Mouse (Mus musculus) skeletal muscle tissue, adult 2 months (tissue): ENCODE measurements around the gene Caly.

Experiments
- DNase-seq: peaks from one replicate; pipeline ENCODE4 v3.0.0-alpha.2; 2012; ENCODE audit warnings: low read depth, low spot score

The Caly gene

DNA sequence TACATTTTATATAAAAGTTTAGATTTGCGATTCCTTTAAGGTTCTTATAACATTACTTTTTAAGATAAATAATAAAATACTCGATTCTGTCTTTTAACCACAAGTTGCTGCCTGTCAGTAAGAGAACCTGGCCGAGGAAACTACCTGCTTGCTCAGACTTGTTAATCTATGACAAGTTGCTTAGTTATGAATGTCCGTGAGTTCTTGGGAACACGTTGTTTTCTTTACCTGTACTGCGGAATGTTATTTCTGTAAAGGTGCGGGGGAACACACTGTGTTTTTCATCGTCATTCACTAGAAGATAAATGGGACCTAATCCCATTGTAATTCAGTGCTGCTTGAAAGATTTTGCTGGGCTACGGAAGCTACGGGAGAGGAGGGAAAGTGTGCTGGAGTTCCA is 8.3 kb upstream of the Caly start:
- DNase-seq, result no peak

DNA sequence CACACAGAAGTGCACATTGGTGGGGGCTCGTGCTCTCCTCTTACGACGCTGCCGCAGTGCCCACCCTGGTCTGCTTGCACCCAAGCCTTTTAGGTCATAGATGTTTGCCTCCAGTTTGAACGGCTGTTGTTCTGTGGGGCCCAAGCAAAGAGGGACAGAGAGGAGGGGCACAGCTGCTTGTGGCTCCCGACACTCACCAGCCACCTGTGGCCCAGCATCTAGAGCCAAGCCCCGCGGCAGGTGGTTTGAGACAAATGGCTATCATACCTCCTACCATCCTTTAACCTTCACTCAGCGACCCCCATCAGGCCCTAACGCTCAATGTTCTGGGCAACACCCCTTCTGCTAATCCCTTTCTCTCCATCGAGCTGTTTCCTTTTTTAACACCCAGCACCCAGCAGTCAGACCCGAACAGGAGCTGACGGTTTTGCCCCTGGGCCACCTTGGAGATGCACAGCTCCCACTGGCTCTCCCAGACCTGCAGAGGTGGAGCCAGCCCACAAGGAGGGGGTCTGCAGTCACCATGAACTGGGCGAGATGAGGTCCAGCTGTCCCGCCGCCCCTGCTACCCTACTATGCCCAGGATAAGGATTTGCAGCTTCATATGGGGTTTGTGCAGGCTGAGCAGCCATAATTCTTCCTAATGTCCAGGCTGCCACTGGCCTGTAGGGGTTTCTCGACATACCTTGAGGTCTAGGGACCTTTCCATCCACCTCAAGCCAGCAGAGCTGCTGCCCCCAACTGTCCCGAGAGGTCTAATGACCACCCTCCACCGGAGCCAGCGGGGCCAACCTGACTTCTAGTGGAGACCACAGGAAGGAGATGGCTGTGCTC is 723 bp downstream of the Caly start:
- DNase-seq, result no peak

DNA sequence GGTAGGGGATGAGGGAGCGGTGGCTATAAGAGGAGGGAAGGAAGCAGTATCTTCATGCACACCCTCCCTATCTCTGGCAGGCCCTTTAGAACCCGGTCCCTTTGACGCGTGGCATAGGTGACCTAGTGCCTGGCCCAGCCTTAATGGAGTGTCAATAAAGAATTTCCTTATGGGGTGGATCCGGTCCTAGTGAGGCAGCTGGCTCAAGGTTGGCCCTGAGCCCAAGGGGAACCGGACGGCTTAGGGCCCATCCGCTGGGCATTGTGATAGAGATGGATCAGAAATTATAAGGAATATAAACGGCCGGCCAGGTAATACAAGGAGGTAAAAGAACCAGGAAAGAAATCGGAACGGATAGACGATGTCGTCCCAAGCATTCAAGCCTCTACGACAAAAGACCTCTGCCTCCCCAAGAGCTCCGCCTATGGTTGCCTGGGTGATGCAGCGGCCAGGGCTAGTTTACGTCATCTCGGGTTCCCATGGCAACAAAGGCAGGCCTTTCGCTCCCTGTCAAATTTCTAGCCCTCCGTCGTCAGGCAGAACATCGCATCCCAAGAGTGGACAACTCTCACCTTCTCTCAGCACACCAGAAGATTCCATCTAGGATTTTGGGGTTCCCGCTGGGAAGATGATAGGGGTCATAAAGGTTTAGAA is 1.7 kb downstream of the Caly start:
- DNase-seq, result no peak

DNA sequence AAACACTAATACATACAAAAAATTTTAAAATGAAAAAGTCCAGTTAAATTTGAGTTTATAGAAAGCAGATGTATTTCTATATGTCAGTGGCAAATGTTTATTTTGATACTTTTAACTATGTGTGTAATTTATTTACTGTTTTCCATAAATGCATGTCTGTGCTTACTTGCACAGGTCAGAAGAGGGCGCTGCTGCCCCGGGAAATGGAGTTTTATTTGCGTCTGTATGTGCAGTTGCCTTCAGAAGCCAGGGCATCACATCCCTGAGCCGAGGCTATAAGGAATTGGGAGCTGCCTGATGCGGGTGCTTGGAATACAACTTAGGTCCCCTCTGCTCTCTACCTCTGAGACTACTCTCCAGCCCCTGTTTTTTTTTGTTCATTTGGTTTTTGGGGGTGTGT is 3.6 kb downstream of the Caly start:
- DNase-seq, result peak; percentile 55

DNA sequence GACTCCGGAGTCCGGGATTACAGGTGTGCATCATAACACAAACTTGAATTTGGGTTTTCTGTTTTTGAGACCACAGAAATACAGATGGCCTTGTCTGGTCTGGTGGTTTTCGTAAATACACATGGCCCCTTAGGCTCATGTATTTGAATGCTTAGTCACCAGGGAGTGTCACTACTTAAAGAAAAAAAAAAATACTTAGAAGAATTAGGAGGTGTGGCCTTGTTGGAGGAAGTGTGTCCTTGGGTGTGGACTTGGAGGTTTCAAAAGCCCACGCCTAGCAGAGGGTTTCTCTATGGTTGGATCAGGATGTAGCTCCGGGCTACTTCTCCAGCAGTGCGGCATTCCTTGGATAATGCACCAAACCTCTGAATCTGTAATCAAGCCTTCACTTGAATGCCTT is 4.7 kb downstream of the Caly start:
- no peak for DNase-seq

DNA sequence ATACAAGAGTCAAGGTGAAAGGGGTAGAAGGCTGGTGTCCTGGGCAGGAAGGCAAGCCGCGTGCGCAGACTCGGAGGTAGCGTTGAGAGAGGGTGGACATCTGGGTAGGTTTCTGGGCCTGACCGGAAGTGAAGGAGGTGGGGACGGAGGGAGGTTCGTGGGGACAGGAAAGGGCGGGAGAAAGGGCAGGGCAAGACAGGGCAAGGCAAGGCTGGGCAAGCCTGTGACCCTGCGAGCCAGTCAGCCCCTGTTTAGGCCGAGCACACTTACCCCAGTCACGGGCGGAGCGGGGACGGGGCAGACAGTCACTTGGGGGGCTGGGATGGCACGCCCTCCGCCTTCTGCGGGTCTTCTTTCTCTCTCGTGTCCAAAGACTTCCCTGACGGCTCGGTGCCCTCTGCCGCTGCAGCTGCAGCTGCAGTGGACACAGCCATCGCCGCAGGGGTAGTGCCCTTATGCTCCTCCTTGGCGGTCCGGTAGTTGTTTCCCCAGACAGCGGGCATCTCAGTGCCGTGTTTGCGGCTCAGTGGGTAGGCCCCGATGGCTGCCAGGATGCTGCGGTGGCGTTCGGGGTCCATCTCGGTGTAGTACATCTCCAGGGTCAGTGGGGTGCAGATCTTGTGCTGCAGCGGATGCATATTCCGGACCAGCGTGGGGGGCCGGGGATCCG is 12.2 kb downstream of the Caly start:
- DNase-seq, result no peak

DNA sequence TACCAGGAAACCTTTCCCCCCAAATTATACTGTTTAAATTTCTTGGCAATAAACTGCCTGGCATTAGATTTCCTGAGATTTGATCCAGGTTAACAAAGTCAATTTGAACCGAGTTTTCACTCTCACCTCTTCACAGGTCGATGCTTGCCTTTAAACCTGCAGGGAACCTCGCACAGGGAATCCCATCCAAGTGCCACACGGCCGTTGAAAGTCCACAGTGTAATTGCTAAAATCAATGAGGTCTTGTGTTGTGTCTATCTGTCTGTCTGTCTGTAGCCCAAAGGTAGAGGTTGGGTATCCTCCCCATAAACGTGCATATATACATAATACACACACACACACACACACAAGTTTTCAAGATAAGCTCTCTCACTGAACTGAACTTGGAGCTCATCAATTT is 15.0 kb downstream of the Caly start:
- no peak for DNase-seq

DNA sequence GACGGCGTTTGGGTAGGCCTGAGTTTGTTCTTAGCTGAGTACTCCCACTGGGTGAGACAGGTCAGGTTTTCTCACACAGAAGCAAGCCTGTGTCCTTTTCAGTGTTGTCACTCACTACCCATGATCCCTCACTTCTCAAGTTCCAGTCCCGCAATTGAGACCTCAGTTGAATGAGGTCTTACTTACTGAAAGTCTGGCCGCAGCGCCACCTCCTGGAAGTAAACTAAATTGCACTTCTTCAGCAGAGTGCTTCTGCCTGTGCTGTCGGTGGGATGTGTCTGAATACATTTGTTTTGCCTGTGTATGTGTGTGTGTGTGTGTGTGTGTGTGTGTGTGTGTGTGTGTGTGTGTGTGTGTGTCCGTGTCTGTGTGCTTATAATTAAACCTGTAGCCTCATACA is 19.3 kb downstream of the Caly start:
- DNase-seq, result peak; percentile 52

DNA sequence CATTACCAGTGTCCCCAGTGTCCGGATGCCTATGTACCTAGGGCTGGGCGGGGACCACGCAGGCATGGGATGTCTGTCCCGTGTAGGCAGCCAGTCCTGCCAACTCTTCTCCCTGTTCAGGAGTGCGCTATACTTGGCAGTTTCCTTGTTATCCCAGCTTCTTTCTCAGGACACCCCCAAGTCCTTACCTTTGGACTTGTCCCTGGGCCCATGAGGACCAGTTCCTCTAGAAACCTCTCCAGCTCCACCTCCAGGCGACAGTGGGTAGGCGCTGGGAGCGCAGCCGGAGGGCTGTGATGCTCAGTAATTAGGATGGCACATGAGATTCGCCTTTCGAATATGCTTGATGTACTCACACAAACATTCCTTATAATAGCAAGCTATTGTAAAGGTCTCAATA is 20.0 kb downstream of the Caly start:
- no peak for DNase-seq

DNA sequence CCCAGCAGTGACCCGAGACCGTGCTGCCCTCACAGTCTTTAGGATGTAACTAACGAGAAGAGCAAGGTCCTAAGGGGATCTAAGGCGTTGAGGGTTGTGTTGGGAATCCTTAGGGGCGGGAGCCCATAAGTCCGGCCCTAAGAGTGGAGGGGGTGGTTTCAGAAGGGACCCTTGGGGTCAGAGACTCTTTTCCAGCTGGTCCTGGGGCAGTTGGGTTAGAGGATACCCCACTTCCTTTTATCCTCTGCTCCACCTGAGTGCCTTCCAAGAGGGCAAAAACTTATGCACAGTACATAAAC is 20.6 kb downstream of the Caly start:
- DNase-seq, result no peak

DNA sequence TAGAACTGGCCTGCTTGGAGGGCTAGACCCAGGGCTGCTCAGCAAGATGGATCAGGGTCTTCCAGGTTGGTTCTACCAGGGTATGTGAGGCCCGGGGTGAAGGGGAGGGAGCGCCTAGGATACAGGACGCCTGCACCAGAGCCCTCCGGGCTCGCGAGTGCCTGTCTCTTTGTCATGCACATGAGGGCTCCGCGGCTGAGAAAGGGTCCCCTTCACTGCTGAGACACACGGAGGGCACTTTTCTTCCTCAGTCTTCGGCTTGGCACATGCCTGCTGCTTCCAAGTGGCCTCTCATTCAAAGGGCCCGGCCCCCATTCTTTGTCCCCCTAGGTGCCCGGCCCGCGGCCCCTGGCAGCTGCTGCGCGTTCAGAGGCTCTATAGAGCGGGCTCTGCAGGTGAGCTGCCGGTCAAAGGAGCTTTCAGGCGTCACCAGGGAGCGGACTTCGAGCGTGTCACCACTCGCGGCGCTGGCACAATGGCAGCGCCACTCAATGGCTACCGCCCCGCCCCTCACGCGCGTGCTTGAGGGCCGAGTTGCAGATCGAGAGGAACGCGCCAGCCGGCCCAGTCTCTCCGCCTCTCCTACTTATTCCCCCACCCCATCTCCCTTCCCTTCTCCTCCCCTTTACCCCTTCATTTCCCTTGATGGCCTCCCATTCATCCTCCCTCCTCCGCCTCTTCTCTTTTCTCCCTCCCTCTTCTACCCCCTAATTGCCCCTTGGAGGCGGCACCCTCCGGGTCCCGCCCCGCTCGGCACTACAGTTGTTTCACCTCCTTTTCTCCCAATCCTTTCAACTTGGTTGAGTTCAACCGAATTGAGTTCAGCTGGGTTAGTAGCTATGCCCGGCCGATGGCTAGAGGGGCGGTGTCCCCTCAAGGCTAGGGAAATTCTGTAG is 21.2 kb downstream of the Caly start:
- no peak for DNase-seq

DNA sequence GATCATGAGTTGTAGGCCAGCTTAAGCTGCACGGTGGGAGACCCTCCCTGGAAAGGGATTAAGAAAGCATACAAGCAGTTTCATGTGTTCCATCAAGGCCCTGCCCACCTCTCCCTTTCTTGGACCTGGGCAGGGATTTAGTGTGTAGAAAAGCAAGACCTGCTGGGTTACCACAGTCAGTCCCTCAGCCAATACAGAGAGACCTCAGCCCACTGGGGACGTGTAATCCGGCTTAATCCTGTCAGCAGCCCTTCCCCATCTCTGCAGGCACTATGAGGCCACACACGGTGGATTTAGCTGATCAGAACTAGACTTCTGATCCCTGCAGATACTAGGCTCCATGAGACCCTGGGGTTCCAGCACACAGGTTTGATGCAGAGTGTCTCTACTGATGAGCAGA is 22.7 kb downstream of the Caly start:
- DNase-seq, result no peak

DNA sequence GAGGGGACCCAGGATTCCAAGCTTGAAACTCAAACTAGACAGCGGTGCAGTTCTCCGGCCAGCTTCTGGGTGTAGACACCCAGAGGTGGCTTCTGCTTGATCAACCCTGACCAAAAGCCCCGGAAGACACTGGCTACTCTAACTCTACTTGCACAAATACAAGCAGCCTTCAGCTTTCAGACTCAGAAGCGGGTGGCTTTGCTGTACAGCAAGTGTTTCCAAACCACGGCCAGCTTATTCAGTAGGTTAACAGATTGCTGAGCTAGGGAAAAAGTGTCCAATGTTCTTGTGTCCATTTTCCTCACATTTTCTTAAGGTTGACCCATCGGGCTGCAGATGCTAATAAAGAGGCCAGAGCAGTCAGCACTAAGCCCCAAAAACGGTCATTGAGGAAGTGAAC is 23.8 kb downstream of the Caly start:
- no peak for DNase-seq

DNA sequence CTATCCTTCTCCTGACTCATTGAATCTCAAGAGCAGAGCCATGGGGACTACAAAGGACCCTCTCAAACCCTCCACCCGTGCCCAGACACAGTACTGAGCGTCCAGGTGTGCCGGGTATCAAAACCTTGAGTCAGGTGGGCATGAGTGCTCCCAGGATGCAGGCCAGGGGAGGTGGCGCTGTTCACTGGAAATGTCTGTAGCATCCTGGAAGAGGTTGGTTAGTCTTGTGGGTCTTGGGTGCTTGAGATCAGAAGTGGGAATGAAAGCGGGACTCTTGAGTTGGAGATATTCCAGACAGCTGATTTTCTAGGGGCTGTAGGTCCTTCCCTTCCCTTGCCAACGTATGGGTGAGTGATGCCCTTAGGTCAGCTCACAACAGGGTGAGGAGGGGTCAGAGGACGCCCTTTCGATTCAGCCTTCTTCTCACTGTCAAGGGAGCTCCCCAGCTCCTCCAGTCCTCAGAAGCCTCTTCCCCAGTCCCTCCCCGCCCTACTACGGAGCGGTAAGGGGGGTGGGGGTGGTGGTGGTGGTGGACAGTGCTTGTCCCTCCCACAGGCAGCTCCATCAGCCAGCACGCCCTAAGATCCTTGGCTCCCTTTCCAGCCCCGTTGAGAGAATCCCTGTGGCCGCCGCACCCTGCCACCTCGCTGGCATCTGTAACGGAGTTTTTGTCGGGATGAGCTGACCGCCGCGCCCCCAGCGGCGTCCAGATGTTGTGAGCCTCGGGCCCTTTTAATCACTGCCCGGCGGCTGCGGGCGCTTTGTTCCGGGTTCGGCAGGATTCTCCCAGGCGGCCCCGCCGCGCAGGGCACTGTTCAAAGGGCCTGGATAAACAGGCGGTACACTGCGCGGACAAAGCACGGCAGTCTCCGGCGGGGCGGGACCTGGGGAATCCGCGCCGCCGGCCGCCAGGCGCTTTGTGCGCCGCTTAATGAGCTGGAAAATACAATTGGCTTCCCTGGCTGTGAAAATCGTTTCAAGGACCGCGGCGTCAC is 24.6 kb downstream of the Caly start:
- DNase-seq, result no peak

DNA sequence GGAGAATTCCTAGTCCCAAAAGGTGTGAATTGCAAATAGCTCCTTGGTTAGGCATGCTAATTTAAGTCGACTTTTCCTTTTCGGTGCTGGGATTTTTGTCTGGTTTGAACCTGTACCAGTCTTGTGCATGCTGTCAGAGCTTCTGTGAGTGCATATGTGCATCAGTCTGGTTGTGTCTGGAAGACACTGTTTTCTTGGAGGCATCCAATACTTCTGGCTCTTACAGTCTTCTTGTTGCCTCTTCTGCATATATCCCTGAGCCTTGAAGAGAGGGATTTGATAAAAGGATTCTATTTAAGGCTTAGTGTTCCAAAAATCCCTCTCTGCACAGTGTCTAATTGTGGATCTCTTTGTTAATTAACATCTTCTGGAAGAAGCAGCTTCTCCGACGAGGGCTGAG is 28.2 kb downstream of the Caly start:
- DNase-seq, result no peak

DNA sequence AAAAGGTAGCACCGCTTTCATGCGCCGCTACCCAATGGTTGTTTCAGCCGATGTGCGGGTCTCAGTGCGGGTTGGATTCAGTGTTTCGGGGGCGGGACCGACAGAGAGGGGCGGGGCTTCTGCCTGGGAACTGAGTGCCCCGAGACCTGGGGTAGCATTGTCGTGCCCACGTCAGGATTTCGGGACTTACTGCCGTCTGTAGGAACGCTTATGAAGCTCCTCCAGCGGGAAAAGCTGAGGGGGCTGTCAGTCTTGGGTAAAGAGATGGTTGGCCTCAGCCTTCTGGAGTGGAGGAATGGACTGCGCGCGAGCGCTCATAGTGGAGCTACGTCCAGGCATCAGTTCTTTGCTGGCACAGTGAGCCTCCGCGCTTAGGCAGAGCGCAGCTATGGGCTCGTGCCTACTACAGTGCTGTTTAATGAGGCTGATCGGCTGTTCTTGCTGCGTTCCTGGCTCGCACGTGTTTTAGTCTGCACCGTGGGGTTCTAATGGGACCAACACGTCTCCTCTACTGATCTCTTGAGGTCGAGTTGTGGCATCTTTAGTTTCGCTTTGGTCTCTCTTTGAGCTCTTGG is 33.1 kb downstream of the Caly start:
- no peak for DNase-seq

DNA sequence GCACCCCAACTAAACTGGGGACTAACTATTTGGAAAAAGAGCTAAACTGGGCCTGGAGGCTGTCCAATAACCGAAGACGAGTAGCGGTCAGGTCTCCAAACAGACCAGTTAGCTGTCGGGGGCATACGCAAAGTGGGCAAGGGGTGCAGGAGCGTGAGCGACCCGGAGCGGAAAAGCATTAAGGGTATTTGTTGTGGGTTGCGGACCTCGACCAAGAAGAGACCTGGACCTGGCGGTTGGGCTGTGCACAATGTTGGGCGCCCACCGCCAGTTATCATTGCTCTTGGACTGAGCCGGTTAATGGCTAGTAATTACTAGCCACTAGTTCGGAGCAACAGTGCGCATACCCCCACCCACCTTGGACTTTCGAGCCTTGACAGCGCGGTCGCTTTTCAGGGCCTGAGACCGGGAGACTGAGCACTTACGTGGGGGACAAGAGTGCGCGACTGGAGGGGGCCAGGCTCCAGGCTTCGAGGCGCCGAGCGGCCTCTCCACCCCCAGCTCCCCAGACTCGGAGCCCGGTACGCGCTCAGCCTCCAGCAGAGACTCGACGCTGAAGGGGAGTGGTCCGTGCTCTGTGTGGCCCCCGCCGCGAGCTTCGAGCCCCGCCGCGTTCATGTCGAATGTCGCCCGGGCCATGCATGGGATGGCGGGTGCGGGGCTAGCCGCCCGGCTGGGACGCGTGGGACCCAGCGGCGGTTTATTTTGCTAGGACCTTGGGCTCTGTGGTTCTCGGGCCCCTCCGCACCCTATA is 33.8 kb downstream of the Caly start, which contains the start of gene Msx3:
Gene Msx3, minus strand, starts transcription at position 729 of the 754 bp plus-strand sequence.
- no peak for DNase-seq

DNA sequence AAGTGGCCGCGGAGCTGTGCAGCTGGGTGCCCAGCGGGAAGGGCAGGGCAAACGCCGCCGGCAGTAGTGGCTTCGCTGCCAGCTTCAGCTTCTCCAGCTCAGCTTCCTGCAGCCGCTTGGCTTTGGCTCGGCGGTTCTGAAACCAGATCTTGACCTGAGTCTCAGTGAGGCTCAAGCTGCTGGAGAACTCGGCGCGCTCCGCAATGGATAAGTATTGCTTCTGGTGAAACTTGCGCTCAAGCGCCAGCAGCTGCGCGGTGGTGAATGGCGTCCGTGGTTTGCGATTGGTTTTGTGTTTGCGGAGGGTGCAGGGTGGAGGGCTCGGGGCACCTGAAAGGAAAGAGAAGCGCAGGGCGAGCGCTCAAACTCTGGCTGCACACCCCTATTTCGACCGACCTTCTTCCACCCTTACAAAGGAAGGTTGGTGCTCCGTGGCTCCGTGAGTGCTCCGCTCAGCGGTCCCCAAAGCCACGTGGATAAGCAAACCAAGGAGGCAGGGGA is 34.5 kb downstream of the Caly start:
- DNase-seq, result no peak

DNA sequence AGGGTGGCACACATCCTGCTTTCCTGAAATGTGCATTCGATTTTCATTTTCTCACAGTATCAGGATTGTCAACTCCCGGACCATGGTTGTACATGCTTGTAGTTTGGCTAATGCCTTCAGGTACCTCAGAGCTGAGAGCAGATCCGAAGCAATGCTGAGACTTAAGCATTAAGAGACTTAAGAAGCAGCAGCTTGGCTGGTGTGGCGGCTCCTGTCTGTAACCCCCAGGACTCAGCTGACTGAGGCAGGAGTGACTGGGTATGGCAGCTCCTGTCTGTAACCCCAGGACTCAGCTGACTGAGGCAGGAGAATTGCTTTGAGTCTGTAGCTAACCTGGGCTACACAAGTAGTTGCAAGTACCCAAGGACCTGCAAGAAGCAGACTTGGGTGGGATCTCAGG is 36.8 kb downstream of the Caly start:
- no peak for DNase-seq
